Mouse (Mus musculus): ENCODE measurements around the gene Myom1.

DNA sequence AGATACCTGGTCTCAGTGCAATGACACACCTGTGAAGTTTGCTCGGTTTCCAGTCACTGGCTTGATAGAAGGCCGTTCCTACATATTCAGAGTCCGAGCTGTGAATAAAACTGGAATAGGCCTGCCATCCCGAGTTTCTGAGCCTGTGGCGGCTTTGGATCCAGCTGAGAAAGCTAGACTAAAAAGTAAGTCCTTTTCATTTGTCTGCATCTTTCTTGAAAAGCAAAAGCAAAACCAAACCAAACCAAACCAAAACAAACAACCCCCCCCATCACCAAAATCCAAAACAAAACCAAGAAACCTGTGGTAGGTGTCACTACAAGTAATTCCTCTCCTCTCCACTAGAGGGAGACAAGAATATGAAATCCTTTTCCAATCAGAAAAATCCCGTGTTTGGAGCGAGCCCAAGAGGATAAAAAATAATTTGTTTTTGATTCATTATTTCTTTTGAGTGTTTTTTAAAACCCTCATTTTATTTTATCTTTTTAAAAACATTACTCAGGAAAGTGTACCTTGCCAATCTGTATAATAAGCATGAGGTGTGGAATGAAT lies 62.1 kb downstream of the Myom1 start:
- TF ChIP-seq POLR2A (IDR thresholded peaks at IDR 0.05; ENCODE audit: borderline replicate concordance, control insufficient read depth, low read depth, low read length) = no peak
- TF ChIP-seq CTCF (IDR thresholded peaks at IDR 0.05; ENCODE audit: control insufficient read depth, insufficient read depth, low read length) = no peak
